Mouse (Mus musculus): ENCODE data around the gene Best2.

DNA sequence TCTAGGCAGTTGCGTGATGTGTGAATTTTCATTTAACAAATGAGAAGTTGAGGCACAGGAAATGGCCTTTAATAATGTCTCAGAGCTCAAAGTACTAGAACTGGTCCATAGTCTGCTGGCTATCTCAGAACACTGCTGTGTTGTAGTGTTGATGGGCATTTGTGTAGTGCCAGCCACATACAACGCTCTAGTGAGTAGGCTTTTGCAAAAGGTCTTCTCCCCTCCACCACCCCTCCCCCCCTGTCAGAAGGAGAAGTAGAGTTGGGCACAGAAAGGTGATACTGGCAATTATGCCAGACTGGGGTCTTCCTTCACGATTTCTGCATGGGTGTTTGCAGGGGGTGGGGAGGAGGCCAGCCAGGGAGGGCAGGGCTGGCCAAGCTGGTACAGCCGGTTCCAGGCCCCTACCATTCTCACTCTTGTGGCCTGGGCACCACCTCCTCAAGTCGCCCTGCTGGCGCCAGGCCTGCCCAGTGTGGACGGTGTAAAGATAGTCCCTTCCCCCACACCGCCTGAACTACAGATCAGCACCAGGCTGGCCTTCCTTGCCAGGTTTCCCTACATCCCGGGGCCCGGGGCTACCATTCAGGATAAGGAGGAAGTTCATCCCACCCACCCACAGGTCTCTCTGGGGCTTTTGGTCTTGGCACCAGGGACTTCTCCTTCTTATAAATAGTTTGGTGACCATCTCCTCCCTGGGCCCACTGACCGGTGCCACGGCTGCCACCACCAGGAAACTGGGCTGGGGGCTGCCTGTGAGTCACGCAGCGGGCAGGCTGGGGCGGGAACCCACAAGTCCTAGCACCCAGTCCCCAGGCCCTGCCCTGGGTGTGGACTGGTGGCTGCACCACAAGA, 32.5 kb downstream of the Best2 start:
- no peak for TF ChIP-seq CTCF (IDR thresholded peaks at IDR 0.05; ENCODE audit: insufficient read depth, low read depth, low read length)
- TF ChIP-seq POLR2A (IDR thresholded peaks at IDR 0.05; ENCODE audit: insufficient read depth, low read depth, low read length): no peak

Measured in olfactory bulb, adult 2 months (tissue).